Mouse (Mus musculus) midbrain, embryonic 10.5 days (tissue): ENCODE measurements around the gene Pbx3. TPM values are rescaled to one million over a fixed set of nuclear protein-coding genes. Genes with fewer than 3 reads are reported as not detected.

Source experiments
- DNase-seq: peaks from one replicate; pipeline ENCODE4 v3.0.0-alpha.2; 2017; ENCODE audit warnings: low spot score
- H3K27ac ChIP-seq: fragments of 300-500 bp; sonication (generic); replicated peaks from 2 replicates; pipeline ENCODE4 v1.5.1; 2016; ENCODE audit warnings: mild to moderate bottlenecking
- H3K27me3 ChIP-seq: fragments of 300-500 bp; sonication (generic); 2 replicates; pipeline ENCODE4 v1.6.1; 2016; ENCODE audit warnings: low read depth, mild to moderate bottlenecking; ENCODE audit not compliant: poor library complexity, severe bottlenecking
- H3K36me3 ChIP-seq: fragments of 300-500 bp; sonication (generic); 2 replicates; pipeline ENCODE4 v1.6.1; 2016; ENCODE audit warnings: mild to moderate bottlenecking, moderate library complexity
- H3K4me1 ChIP-seq: fragments of 300-500 bp; sonication (generic); 2 replicates; pipeline ENCODE4 v1.6.1; 2016
- H3K4me3 ChIP-seq: fragments of 300-500 bp; sonication (generic); 2 replicates; pipeline ENCODE4 v1.5.1; 2016; ENCODE audit warnings: mild to moderate bottlenecking, moderate library complexity
- H3K9me3 ChIP-seq: fragments of 300-500 bp; sonication (generic); replicated peaks from 2 replicates; pipeline ENCODE4 v1.6.1; 2016; ENCODE audit warnings: mild to moderate bottlenecking
- WGBS: fragments of 180-500 bp; shearing (Covaris S2); methylation state at CpG from one replicate; pipeline ENCODE4 v1.1.7; 2016; 5-methylcytosine and 5-hydroxymethylcytosine counted together
- polyA plus RNA-seq: library from polyadenylated mRNA; unstranded; fragments of >200 nt; fragmentation: Nextera tagmentation; extraction: Ambion mirVana; gene quantifications from 2 replicates; pipeline ENCODE4 v1.2.1, GENCODE M21; 2016

Gene Pbx3
- polyA plus RNA-seq, 1 experiment from 2014 or later, result 32.3 TPM

DNA sequence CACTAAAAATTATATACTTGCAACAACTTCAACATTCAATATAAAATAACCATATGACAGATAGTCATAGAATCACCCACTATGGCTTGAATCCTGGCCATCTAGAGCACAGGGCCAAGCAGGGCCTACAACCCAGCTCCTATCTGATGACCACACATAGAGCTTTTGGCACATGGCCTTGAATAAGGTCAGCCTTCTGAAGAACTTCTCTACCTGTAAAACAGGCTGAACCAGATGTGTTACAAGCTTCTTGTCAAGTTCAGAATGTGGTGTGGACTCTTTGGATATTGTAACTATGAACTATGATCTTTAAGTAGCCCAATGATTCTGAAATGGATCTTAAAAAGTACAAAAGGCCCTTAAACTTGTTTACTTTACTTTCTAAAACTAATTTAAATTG, 132.1 kb downstream of the Pbx3 start:
- Histone ChIP-seq H3K27ac (no peak overlapping the region), H3K27me3 (no peaks in the 10 kb centered on the region), H3K36me3 (no peaks in the 10 kb centered on the region), H3K9me3 (no peaks in the 10 kb centered on the region), H3K4me3 (no peak overlapping the region), H3K4me1 (peaks cover 51% of the 10 kb centered on the region)
- no peak for DNase-seq

DNA sequence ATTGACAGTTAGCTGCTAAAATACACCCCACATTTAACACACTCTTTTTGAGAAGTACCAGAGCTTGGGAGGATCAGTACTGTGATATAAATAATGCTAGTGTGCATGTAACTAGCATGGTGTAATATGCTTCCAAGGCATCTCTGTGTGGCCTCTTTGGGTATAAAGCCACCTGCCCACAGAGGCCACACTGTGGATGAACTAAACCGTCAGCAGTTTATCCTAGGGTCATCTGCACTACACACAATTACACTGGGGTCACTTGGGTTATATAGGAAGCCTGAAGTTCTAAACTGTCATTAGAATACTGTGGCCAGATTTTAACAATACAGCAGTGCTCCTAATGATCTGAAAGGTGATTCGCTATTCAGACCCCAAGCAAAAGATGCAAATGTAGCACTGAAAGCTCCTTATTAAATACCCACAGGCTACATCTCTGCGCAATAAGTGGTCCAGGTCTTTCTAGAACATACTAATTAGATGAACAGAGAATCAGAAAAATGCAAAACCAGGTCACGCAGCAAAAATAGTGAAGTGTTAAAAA, 133.6 kb downstream of the Pbx3 start:
- Histone ChIP-seq H3K27ac (no peak overlapping the region; the same call in 1 of the 2 replicates), H3K9me3 (no peaks in the 10 kb centered on the region), H3K4me1 (peaks cover 62% of the 10 kb centered on the region), H3K27me3 (no peaks in the 10 kb centered on the region), H3K4me3 (no peak overlapping the region), H3K36me3 (no peaks in the 10 kb centered on the region)
- 60% methylated on average over 4 of the region's 4 CpGs for WGBS
- no peak for DNase-seq

DNA sequence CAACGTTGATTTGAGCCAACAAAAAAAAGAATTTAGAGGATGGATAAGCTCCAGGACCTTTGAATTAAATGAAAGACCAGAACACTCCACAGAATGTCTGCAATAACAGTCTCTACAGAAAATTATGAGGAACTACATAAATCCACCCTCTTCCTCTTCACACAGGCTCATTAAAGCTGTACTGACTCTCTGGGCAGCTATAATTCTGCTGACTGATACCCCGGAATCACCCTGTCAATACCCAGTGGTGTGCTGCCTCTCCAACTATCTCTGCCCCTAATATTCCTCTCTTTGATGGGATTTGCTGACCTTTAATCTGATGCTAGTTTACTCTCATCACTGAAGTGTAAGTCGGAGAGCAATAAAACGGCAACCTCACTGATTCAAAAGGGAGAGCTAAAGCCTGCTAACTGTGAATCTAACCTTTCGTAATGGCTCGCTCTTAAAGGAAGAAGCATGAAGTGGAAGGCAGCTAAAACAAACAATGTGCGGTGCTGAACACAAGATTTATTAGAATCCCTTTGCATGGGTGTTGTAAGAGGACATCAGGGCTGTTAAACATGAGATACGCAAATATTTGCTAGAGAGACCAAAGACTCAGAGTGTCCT, 137.4 kb downstream of the Pbx3 start:
- Histone ChIP-seq H3K9me3 (no peaks in the 10 kb centered on the region), H3K4me3 (no peak overlapping the region), H3K36me3 (no peaks in the 10 kb centered on the region), H3K27me3 (no peaks in the 10 kb centered on the region), H3K4me1 (peaks cover 81% of the 10 kb centered on the region), H3K27ac (peak overlapping the region; percentile 15)
- 35% methylated on average over 8 of the region's 8 CpGs for WGBS
- DNase-seq, result no peak

DNA sequence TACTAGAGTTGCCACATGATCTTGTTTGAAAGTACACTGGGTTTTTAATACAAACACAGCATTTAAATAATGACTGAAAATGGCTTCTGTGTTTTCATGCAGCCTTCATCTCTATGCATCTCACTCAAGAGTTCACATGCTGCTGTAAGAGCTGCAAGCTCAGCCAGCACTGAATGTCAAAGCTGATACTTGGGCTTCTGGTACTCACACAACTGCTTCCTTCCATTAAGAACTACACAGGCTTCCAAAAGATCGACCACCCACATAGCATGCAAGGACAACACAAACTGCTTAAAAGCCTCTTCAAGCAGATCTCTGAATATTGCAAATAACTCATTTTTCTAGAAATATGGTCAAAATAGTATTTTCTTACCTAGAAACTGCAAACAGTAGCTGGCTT, 138.7 kb downstream of the Pbx3 start:
- H3K27ac ChIP-seq, result no peak overlapping the region
- peaks cover 82% of the 10 kb centered on the region for H3K4me1 ChIP-seq
- no peaks in the 10 kb centered on the region for H3K36me3 ChIP-seq
- H3K4me3 ChIP-seq, result no peak overlapping the region
- WGBS, result 56% methylated on average over 1 of the region's 1 CpGs
- no peak for DNase-seq
- no peaks in the 10 kb centered on the region for H3K9me3 ChIP-seq
- H3K27me3 ChIP-seq, result no peaks in the 10 kb centered on the region

DNA sequence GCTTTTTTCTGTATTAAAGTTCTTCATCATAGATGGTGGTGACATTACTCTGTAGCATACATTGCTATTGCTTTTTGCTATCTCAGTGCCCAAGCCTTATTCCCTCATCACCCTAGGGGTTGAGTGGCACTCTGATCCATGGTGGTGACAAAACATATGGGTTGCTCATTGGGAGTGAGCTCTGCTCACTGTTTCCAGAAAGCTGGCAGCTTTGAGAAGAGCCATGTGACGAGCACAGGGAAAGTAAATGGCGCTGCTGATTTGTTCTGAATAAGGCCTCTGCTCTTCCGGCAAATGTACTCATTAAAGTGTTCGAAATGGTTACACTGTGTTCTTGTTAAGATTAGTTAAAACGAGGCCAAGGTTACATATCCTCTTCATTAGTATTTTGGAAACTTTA, 139.7 kb downstream of the Pbx3 start:
- Histone ChIP-seq H3K27ac (no peak overlapping the region), H3K4me3 (no peak overlapping the region), H3K4me1 (peaks cover 77% of the 10 kb centered on the region), H3K36me3 (no peaks in the 10 kb centered on the region), H3K9me3 (no peaks in the 10 kb centered on the region), H3K27me3 (no peaks in the 10 kb centered on the region)
- no peak for DNase-seq
- 83% methylated on average over 5 of the region's 5 CpGs for WGBS

DNA sequence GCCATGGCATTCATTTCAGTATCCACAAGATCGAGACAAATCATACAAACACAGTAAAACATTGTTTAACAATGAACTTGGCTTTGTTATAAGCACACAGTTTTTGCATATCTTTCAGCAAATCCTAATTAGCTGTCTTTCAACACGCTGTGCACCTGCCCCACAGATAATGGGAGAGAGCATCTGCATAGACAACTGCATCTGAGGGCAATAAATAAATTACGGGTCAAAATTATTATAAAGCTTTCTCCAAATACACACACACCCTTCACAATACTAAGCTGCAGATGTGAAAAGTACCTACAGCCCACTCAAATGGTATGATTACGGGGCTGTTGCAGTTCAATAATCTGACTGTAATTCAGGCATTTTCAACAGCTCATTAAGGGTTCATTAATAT, 145.3 kb downstream of the Pbx3 start:
- DNase-seq, result no peak
- 92% methylated on average over 4 of the region's 4 CpGs for WGBS
- Histone ChIP-seq H3K9me3 (no peaks in the 10 kb centered on the region), H3K36me3 (peaks cover 9% of the 10 kb centered on the region; the same call in 1 of the 2 replicates), H3K4me3 (no peak overlapping the region), H3K27ac (no peak overlapping the region), H3K4me1 (peaks cover 61% of the 10 kb centered on the region), H3K27me3 (no peaks in the 10 kb centered on the region)

DNA sequence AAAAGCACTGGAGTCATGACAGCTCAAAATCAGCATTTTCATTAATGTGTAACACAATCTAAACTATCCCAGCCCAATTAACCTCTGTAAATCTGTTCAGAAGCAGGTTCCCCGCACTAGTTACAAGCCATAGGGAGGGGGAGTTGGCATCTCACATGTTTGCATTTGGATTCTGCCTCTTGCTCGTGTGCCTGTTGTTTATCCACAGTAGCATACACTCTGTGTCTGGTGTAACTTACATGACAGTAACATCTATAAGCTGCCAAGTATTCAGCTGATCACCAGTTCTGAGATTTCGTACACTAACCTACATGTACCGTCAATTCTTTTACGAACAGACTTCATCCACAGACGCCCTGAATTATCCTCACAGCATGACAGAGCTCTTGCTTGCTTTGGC, 147.5 kb downstream of the Pbx3 start:
- Histone ChIP-seq H3K27me3 (no peaks in the 10 kb centered on the region), H3K9me3 (no peaks in the 10 kb centered on the region), H3K4me1 (peaks cover 52% of the 10 kb centered on the region), H3K4me3 (no peak overlapping the region), H3K36me3 (peaks cover 10% of the 10 kb centered on the region; the same call in 1 of the 2 replicates), H3K27ac (no peak overlapping the region)
- WGBS, result 64% methylated on average over 6 of the region's 6 CpGs
- no peak for DNase-seq

DNA sequence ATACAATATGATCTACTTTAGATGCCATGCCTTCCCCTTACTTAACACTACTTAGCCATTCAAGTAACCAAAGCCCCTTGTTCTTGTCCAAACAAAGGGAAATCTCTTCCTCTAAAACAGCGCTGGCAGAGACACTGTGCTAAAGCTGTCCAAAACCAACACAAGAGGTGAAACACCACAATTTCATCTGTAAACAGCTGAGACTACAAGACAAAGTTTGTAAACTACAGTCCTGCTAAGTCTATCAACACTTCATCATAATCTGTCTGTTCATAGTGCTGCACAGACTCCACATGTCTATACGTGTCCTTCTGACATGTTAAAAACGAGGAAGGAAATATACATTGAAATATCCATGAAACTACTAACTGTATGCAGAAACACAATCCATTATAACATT, 151.5 kb downstream of the Pbx3 start:
- H3K4me1 ChIP-seq, result peaks cover 29% of the 10 kb centered on the region
- no peaks in the 10 kb centered on the region for H3K27me3 ChIP-seq
- no peak overlapping the region for H3K4me3 ChIP-seq
- DNase-seq, result no peak
- no peaks in the 10 kb centered on the region for H3K9me3 ChIP-seq
- no peak overlapping the region for H3K27ac ChIP-seq
- 73% methylated on average over 3 of the region's 3 CpGs for WGBS
- H3K36me3 ChIP-seq, result peaks cover 10% of the 10 kb centered on the region; the same call in 1 of the 2 replicates

DNA sequence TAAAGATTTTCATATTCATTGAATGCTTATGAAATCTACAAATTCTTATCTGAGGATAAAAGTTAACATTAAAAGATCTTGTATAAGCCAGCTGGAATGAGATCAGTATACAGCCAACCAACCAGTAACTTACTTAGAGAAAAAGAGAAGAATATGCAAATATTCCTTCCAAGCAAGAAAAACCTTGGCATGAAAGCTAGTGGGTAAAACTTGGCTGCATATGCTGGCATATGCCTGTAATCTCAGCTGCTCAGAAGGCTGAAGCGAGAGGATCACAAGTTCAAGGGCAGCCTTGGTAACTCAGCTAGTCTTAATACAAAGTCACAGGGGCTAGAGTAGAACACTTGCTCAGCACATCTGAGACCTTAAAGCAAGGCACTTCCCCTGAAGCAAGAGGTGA, 153.8 kb downstream of the Pbx3 start:
- Histone ChIP-seq H3K27me3 (no peaks in the 10 kb centered on the region), H3K4me1 (peaks cover 14% of the 10 kb centered on the region), H3K36me3 (peaks cover 7% of the 10 kb centered on the region; the same call in 1 of the 2 replicates), H3K4me3 (no peak overlapping the region), H3K27ac (no peak overlapping the region), H3K9me3 (no peaks in the 10 kb centered on the region)
- DNase-seq, result no peak
- 98% methylated on average over 1 of the region's 1 CpGs for WGBS

DNA sequence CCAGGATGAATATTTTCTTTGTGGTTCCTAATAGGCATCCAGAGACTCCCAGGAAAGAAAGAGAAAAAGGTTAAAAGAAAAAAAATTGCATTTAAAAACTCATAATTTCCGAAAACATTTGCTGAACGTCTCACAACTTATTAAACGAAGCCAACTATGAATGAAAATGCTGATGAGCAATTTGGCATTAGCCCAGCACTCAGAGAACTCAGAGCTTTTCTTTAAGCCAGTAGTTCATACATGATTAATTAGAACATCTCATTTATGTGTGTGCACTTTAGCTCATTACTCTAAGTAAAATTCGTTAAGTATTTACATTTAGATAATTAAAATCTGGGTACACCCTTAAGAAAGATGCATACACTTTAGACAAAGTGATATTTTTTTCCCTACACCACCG, 155.3 kb downstream of the Pbx3 start:
- no peak overlapping the region for H3K27ac ChIP-seq
- H3K27me3 ChIP-seq, result no peaks in the 10 kb centered on the region
- 0 out of 2 replicates have a peak, but pooled peaks cover 4% of the 10 kb centered on the region for H3K36me3 ChIP-seq
- no peak overlapping the region for H3K4me3 ChIP-seq
- H3K9me3 ChIP-seq, result no peaks in the 10 kb centered on the region
- 89% methylated on average over 5 of the region's 5 CpGs for WGBS
- DNase-seq, result no peak
- H3K4me1 ChIP-seq, result peaks cover 8% of the 10 kb centered on the region

DNA sequence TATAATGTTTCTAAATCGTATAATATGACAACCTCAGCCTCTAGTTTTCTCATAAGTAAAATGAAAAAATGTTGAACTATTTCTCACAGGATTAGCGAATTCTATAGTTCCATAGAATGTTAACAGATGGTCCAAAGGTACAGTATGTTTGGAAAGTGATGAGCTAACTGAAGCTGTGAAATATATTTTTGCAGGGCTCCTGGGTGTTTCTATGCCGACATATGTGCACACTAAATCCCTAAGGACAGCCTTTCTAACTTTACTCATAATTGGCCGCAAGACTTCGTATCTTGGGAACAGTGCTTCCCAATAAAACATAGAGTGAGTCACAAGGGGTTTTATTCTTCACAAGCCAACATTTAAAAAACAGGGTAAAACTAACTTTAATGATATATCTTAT, 157.4 kb downstream of the Pbx3 start:
- WGBS, result 93% methylated on average over 5 of the region's 5 CpGs
- no peaks in the 10 kb centered on the region for H3K9me3 ChIP-seq
- peaks cover 25% of the 10 kb centered on the region for H3K36me3 ChIP-seq
- no peak overlapping the region for H3K27ac ChIP-seq
- no peak overlapping the region for H3K4me3 ChIP-seq
- no peaks in the 10 kb centered on the region for H3K27me3 ChIP-seq
- H3K4me1 ChIP-seq, result no peaks in the 10 kb centered on the region
- DNase-seq, result no peak

DNA sequence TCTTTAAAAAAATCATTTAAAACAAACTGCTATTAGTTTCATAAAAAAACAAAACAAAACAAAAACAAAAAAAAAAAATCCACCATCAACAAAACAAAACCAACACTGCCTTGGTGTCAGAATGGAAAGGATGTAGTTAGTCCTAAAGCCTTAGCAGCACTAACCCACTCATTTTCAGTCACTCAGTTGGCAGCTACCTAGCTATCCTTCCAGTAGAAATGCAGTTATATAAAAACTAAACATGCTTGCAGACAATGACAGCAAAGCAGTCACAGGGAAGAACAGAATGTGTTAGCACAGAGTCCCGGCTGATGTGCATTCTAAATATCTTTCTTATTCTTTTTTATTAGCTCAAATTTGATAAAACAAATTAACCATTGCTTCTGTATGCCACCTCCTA, 160.5 kb downstream of the Pbx3 start:
- Histone ChIP-seq H3K4me1 (no peaks in the 10 kb centered on the region), H3K27me3 (no peaks in the 10 kb centered on the region), H3K9me3 (no peaks in the 10 kb centered on the region), H3K4me3 (no peak overlapping the region), H3K36me3 (peaks cover 38% of the 10 kb centered on the region), H3K27ac (no peak overlapping the region)
- no peak for DNase-seq
- 85% methylated on average over 1 of the region's 1 CpGs for WGBS

DNA sequence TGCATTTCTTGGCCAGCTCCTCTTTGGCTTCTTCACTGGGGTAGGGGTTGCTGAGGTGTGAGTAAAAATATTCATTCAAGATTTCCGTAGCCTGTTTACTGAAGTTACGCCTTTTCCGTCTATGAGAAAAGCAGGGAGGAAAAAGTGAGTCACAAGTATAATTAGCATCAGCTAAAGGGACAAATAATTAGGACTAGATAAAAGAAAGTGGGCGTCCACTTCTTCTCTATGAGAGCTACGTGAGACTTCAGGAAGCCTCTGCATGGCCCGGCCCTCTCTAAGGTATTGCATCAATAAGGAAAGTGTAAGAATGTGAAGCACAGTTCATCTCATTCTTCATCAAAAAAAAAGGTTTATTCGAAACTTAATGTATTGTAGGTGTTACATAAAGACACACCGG, 168.1 kb downstream of the Pbx3 start:
- WGBS, result 92% methylated on average over 8 of the region's 8 CpGs
- Histone ChIP-seq H3K27me3 (no peaks in the 10 kb centered on the region), H3K4me3 (no peak overlapping the region), H3K4me1 (no peaks in the 10 kb centered on the region), H3K36me3 (peaks cover 40% of the 10 kb centered on the region), H3K9me3 (no peaks in the 10 kb centered on the region), H3K27ac (no peak overlapping the region)
- DNase-seq, result no peak
